Mouse (Mus musculus) bone marrow, adult 2 months (tissue): ENCODE results near the gene Plcb4.

ENCODE experiments used
- CTCF ChIP-seq: fragments of 200-500 bp; IDR thresholded peaks from 2 replicates; pipeline ENCODE4 v1.5.1; 2011; ENCODE audit warnings: low read length, control low read depth; ENCODE audit not compliant: control insufficient read depth, insufficient read depth
- POLR2A ChIP-seq: fragments of 200-500 bp; IDR thresholded peaks from 2 replicates; pipeline ENCODE4 v1.6.1; 2011; ENCODE audit warnings: low read depth, mild to moderate bottlenecking, control low read depth, low read length, borderline replicate concordance; ENCODE audit not compliant: control insufficient read depth

DNA sequence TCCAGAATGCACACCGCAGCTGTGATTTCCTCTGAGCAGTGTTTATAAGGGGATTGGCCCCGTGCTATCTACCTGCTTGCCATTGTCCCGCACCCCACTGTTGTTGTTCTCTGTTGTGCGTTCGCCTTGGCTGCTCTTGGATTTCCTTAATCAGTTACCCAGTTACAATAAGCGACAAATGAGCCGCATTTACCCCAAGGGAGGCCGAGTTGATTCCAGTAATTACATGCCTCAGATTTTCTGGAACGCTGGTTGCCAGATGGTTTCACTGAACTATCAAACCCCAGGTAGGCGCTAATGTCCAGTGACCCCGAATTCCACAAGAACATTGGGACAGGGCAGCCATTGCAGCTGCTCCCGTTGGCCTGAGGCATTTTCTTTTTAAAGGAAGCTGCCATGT lies 309.3 kb downstream of the Plcb4 start:
- no peak for TF ChIP-seq POLR2A
- TF ChIP-seq CTCF: no peak
